Mouse (Mus musculus): ENCODE data around the gene Slc26a10. TPM values are rescaled to one million over a fixed set of nuclear protein-coding genes. Genes with fewer than 3 reads are reported as not detected.

Gene Slc26a10
- polyA plus RNA-seq, 1 experiment = not detected

- Histone ChIP-seq H3K4me1 (ENCODE audit: control insufficient read depth, insufficient read depth, low read length) (peaks cover 10% of the 10 kb centered on the region), H3K27ac (ENCODE audit: insufficient read depth, low read depth, low read length) (no peak overlapping the region), H3K4me3 (ENCODE audit: insufficient read depth, low read depth, low read length) (no peak overlapping the region)
- no peak for TF ChIP-seq POLR2A (IDR thresholded peaks at IDR 0.05; ENCODE audit: insufficient read depth, low read depth, low read length)
- no peak for TF ChIP-seq CTCF (IDR thresholded peaks at IDR 0.05; ENCODE audit: insufficient read depth, low read depth, low read length)
- WGBS = 59% methylated on average over 1 of the region's 1 CpGs
Observed at GRCm38 (mm10) chr10:127214422-127214803, 34.0 kb upstream of the Slc26a10 start.

GRCm38 (mm10) chr10:127213704-127214421 is 33.4 kb upstream of the Slc26a10 start:
- Histone ChIP-seq H3K4me3 (ENCODE audit: insufficient read depth, low read depth, low read length) (no peak overlapping the region), H3K4me1 (ENCODE audit: control insufficient read depth, insufficient read depth, low read length) (peaks cover 14% of the 10 kb centered on the region), H3K27ac (ENCODE audit: insufficient read depth, low read depth, low read length) (no peak overlapping the region)
- TF ChIP-seq POLR2A (IDR thresholded peaks at IDR 0.05; ENCODE audit: insufficient read depth, low read depth, low read length) (no peak), CTCF (IDR thresholded peaks at IDR 0.05; ENCODE audit: insufficient read depth, low read depth, low read length) (no peak)
- 81% methylated on average over 13 of the region's 13 CpGs for WGBS

- no peak for TF ChIP-seq CTCF (IDR thresholded peaks at IDR 0.05; ENCODE audit: insufficient read depth, low read depth, low read length)
- TF ChIP-seq POLR2A (IDR thresholded peaks at IDR 0.05; ENCODE audit: insufficient read depth, low read depth, low read length) = no peak
- whole genome bisulfite sequencing = 90% methylated on average over 8 of the region's 8 CpGs
- Histone ChIP-seq H3K27ac (ENCODE audit: insufficient read depth, low read depth, low read length) (no peak overlapping the region), H3K4me3 (ENCODE audit: insufficient read depth, low read depth, low read length) (no peak overlapping the region), H3K4me1 (ENCODE audit: control insufficient read depth, insufficient read depth, low read length) (peaks cover 19% of the 10 kb centered on the region)
Observed at GRCm38 (mm10) chr10:127213272-127213671, 32.8 kb upstream of the Slc26a10 start.

DNA sequence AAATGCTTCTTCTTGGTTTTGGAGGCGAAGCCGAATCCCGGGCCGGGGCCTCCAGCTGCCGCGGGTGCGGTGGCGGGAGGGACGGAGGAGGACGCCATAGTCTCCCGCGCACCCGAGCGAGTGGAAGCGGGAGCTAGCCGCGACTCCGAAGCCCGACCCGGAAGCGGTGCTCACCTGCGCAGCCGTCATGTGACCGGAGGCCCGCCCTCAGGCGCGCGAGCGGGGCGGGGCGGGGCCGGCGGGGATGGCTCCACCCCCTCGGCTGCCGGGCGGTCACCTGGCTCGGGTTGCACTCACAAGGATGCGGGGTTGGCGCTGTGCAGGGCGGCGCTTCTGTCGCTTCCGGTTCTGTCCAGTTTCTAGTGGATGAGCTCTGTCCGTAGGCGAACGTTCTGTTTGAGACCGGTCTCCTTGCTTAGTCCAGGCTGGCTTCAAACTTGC is 31.0 kb upstream of the Slc26a10 start, which contains the start of gene Pip4k2c:
Gene Pip4k2c, minus strand, starts transcription at position 172 of the 441 bp plus-strand sequence.
- under 1% methylated on average over 47 of the region's 47 CpGs for WGBS
- Histone ChIP-seq H3K4me1 (ENCODE audit: control insufficient read depth, insufficient read depth, low read length) (peaks cover 22% of the 10 kb centered on the region), H3K4me3 (ENCODE audit: insufficient read depth, low read depth, low read length) (peak within 1 kb of the TSS; percentile 80), H3K27ac (ENCODE audit: insufficient read depth, low read depth, low read length) (peak within 1 kb of the TSS; percentile 91)
- TF ChIP-seq POLR2A (IDR thresholded peaks at IDR 0.05; ENCODE audit: insufficient read depth, low read depth, low read length) (peak; percentile 61; the same call in 1 of the 2 replicates), CTCF (IDR thresholded peaks at IDR 0.05; ENCODE audit: insufficient read depth, low read depth, low read length) (no peak)

DNA sequence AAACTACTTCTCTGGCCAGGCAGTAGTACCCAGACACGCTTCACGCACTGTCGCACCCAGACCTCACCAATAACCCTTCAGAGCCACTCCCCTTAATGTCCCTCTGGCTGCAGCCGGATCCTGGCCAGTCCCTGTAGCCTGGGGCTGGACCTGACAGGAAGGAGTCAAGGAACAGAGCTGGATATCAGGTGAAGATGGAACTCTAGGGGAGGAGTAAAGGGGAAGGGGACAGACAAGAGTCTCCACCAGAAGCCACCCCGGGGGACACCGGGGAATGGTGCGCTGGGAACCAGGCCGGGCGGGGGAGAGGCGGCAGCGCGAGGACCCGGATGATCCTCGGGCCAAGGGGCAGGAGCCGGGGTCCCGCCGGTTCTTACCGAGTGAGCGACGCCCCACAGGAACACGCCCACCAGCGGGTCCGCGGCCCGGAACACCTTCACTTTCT is 30.5 kb upstream of the Slc26a10 start:
- TF ChIP-seq POLR2A (IDR thresholded peaks at IDR 0.05; ENCODE audit: insufficient read depth, low read depth, low read length) (no peak), CTCF (IDR thresholded peaks at IDR 0.05; ENCODE audit: insufficient read depth, low read depth, low read length) (no peak)
- peak overlapping the region; percentile 35; the same call in 1 of the 2 replicates for H3K27ac ChIP-seq (ENCODE audit: insufficient read depth, low read depth, low read length)
- 1% methylated on average over 25 of the region's 25 CpGs for WGBS
- peaks cover 22% of the 10 kb centered on the region for H3K4me1 ChIP-seq (ENCODE audit: control insufficient read depth, insufficient read depth, low read length)
- H3K4me3 ChIP-seq (ENCODE audit: insufficient read depth, low read depth, low read length) = peak overlapping the region; percentile 80

- 46% methylated on average over 13 of the region's 13 CpGs for WGBS
- TF ChIP-seq CTCF (IDR thresholded peaks at IDR 0.05; ENCODE audit: insufficient read depth, low read depth, low read length) (no peak), POLR2A (IDR thresholded peaks at IDR 0.05; ENCODE audit: insufficient read depth, low read depth, low read length) (no peak)
- H3K4me1 ChIP-seq (ENCODE audit: control insufficient read depth, insufficient read depth, low read length) = peaks cover 22% of the 10 kb centered on the region
- peak overlapping the region; percentile 91 for H3K27ac ChIP-seq (ENCODE audit: insufficient read depth, low read depth, low read length)
- H3K4me3 ChIP-seq (ENCODE audit: insufficient read depth, low read depth, low read length) = peak overlapping the region; percentile 80
Observed at GRCm38 (mm10) chr10:127209928-127210570, 29.6 kb upstream of the Slc26a10 start.

GRCm38 (mm10) chr10:127208921-127209320 is 28.5 kb upstream of the Slc26a10 start:
- Histone ChIP-seq H3K27ac (ENCODE audit: insufficient read depth, low read depth, low read length) (peak overlapping the region; percentile 91), H3K4me1 (ENCODE audit: control insufficient read depth, insufficient read depth, low read length) (peaks cover 22% of the 10 kb centered on the region), H3K4me3 (ENCODE audit: insufficient read depth, low read depth, low read length) (no peak overlapping the region)
- TF ChIP-seq POLR2A (IDR thresholded peaks at IDR 0.05; ENCODE audit: insufficient read depth, low read depth, low read length) = no peak
- no peak for TF ChIP-seq CTCF (IDR thresholded peaks at IDR 0.05; ENCODE audit: insufficient read depth, low read depth, low read length)
- WGBS = 41% methylated on average over 4 of the region's 4 CpGs

GRCm38 (mm10) chr10:127205373-127205772 is 24.9 kb upstream of the Slc26a10 start:
- TF ChIP-seq CTCF (IDR thresholded peaks at IDR 0.05; ENCODE audit: insufficient read depth, low read depth, low read length) (no peak), POLR2A (IDR thresholded peaks at IDR 0.05; ENCODE audit: insufficient read depth, low read depth, low read length) (no peak)

GRCm38 (mm10) chr10:127204589-127204988 is 24.1 kb upstream of the Slc26a10 start:
- H3K27ac ChIP-seq (ENCODE audit: insufficient read depth, low read depth, low read length) = no peak overlapping the region

More at GRCm38 (mm10) chr10:127205373-127205772, 24.9 kb upstream of the Slc26a10 start:
- H3K4me3 ChIP-seq (ENCODE audit: insufficient read depth, low read depth, low read length) = no peak overlapping the region
- 90% methylated on average over 10 of the region's 10 CpGs for WGBS
- peaks cover 15% of the 10 kb centered on the region for H3K4me1 ChIP-seq (ENCODE audit: control insufficient read depth, insufficient read depth, low read length)
- H3K27ac ChIP-seq (ENCODE audit: insufficient read depth, low read depth, low read length) = no peak overlapping the region

More at GRCm38 (mm10) chr10:127204589-127204988, 24.1 kb upstream of the Slc26a10 start:
- no peak overlapping the region for H3K4me3 ChIP-seq (ENCODE audit: insufficient read depth, low read depth, low read length)
- peaks cover 13% of the 10 kb centered on the region for H3K4me1 ChIP-seq (ENCODE audit: control insufficient read depth, insufficient read depth, low read length)
- 94% methylated on average over 5 of the region's 5 CpGs for WGBS
- TF ChIP-seq POLR2A (IDR thresholded peaks at IDR 0.05; ENCODE audit: insufficient read depth, low read depth, low read length) (no peak), CTCF (IDR thresholded peaks at IDR 0.05; ENCODE audit: insufficient read depth, low read depth, low read length) (no peak)

Data from olfactory bulb, adult 2 months (tissue).